Mouse (Mus musculus) CH12.LX (cell line): ENCODE results near the gene Pde6g. TPM values are rescaled to one million over a fixed set of nuclear protein-coding genes. Genes with fewer than 3 reads are reported as not detected.

Experiments
- DNase-seq: peaks from one replicate; pipeline ENCODE4 v3.0.0-alpha.2; 2013; ENCODE audit errors: extremely low read depth
- H3K27ac ChIP-seq: 2 replicates; pipeline ENCODE4 v1.5.1; 2012; ENCODE audit warnings: low read depth, mild to moderate bottlenecking, control low read depth, moderate library complexity; ENCODE audit not compliant: insufficient read depth
- H3K27me3 ChIP-seq: replicated peaks from 2 replicates; pipeline ENCODE3; 2012; ENCODE audit warnings: inconsistent platforms
- H3K36me3 ChIP-seq, 2 experiments: replicated peaks in 1 of 2; 2 replicates each; pipeline versions ENCODE3 to v1.6.1; 2012; ENCODE audit warnings: inconsistent platforms in 1 of 2, low read length in 1 of 2, mild to moderate bottlenecking in 1 of 2, mixed read lengths in 1 of 2, moderate library complexity in 1 of 2; ENCODE audit not compliant: control insufficient read depth in 1 of 2, insufficient read depth in 1 of 2
- H3K4me1 ChIP-seq, 2 experiments: 2 replicates each; pipeline ENCODE4 v1.6.1; 2012; ENCODE audit warnings: inconsistent platforms in 1 of 2, moderate library complexity in 1 of 2; ENCODE audit not compliant: insufficient read depth in 2 of 2, control insufficient read depth in 1 of 2
- H3K4me2 ChIP-seq: 2 replicates; pipeline ENCODE4 v1.6.1; 2012; ENCODE audit warnings: low read depth, mild to moderate bottlenecking, control low read depth; ENCODE audit not compliant: poor library complexity, insufficient read depth, severe bottlenecking
- H3K4me3 ChIP-seq, 3 experiments: fragments of 150-350 bp in 1 of 3; sonication (generic) in 1 of 3; replicated peaks in 1 of 3; 2 replicates each; pipeline versions ENCODE3 to v1.5.1; 2011 to 2012; ENCODE audit warnings: low read depth in 2 of 3, low read length in 2 of 3, mild to moderate bottlenecking in 2 of 3, moderate library complexity in 2 of 3, control low read depth in 1 of 3, improper control_type of control experiment in 1 of 3, inconsistent platforms in 1 of 3, mixed read lengths in 1 of 3; ENCODE audit not compliant: poor library complexity in 1 of 3
- H3K79me2 ChIP-seq: replicated peaks from 2 replicates; pipeline ENCODE4 v1.6.1; 2012; ENCODE audit warnings: mild to moderate bottlenecking, moderate library complexity; ENCODE audit not compliant: control insufficient read depth, poor library complexity, insufficient read depth, severe bottlenecking; ENCODE audit errors: extremely low read depth
- H3K9ac ChIP-seq: 2 replicates; pipeline ENCODE4 v1.6.1; 2012; ENCODE audit warnings: low read depth, mild to moderate bottlenecking, control low read depth, moderate library complexity; ENCODE audit not compliant: insufficient read depth
- H3K9me3 ChIP-seq: replicated peaks from 2 replicates; pipeline ENCODE3; 2012; ENCODE audit warnings: low read length, inconsistent platforms, mixed read lengths
- BHLHE40 ChIP-seq: IDR thresholded peaks from 2 replicates; pipeline ENCODE4 v1.6.1; 2011; ENCODE audit warnings: mild to moderate bottlenecking, low read depth, low read length, improper control_type of control experiment
- CHD2 ChIP-seq: IDR thresholded peaks from 2 replicates; pipeline ENCODE4 v1.6.1; 2011; ENCODE audit warnings: low read length, improper control_type of control experiment
- CTCF ChIP-seq, 2 experiments: IDR thresholded peaks in 1 of 2; conservative IDR thresholded peaks in 1 of 2; 2 replicates each; pipeline ENCODE4 v1.5.1; 2011 to 2012; ENCODE audit warnings: low read depth in 2 of 2, low read length in 2 of 2, improper control_type of control experiment in 1 of 2, inconsistent platforms in 1 of 2, mild to moderate bottlenecking in 1 of 2, moderate library complexity in 1 of 2
- ETS1 ChIP-seq: conservative IDR thresholded peaks from 2 replicates; pipeline ENCODE4 v1.6.1; 2012; ENCODE audit warnings: low read depth, mild to moderate bottlenecking, inconsistent platforms, low read length, improper control_type of control experiment, moderate library complexity
- IRF4 ChIP-seq: IDR thresholded peaks from 2 replicates; pipeline ENCODE4 v1.6.1; 2014; ENCODE audit warnings: low read depth, mild to moderate bottlenecking, inconsistent platforms, low read length, improper control_type of control experiment
- JUND ChIP-seq: conservative IDR thresholded peaks from 2 replicates; pipeline ENCODE4 v1.6.1; 2011; ENCODE audit warnings: low read depth, low read length, improper control_type of control experiment
- KAT2A ChIP-seq: IDR thresholded peaks from 2 replicates; pipeline ENCODE4 v1.6.1; 2012; ENCODE audit warnings: low read length, improper control_type of control experiment, inconsistent platforms; ENCODE audit not compliant: insufficient replicate concordance
- NELFE ChIP-seq: IDR thresholded peaks from 2 replicates; pipeline ENCODE4 v1.6.1; 2011; ENCODE audit warnings: low read depth, low read length, improper control_type of control experiment
- NRF1 ChIP-seq: IDR thresholded peaks from 2 replicates; pipeline ENCODE4 v1.6.1; 2014; ENCODE audit warnings: low read depth, mild to moderate bottlenecking, inconsistent platforms, low read length, improper control_type of control experiment, moderate library complexity
- PAX5 ChIP-seq: IDR thresholded peaks from 2 replicates; pipeline ENCODE4 v1.6.1; 2012; ENCODE audit warnings: low read length, inconsistent platforms, mixed read lengths
- POLR2A ChIP-seq: IDR thresholded peaks from 2 replicates; pipeline ENCODE4 v1.6.1; 2011; ENCODE audit warnings: low read depth, mild to moderate bottlenecking, improper control_type of control experiment, low read length
- POLR2AphosphoS2 ChIP-seq: IDR thresholded peaks from 2 replicates; pipeline ENCODE4 v1.6.1; 2011; ENCODE audit warnings: low read depth, low read length, improper control_type of control experiment
- TBP ChIP-seq: conservative IDR thresholded peaks from 2 replicates; pipeline ENCODE4 v1.6.1; 2011; ENCODE audit warnings: low read depth, low read length, improper control_type of control experiment
- UBTF ChIP-seq: IDR thresholded peaks from 2 replicates; pipeline ENCODE4 v1.6.1; 2012; ENCODE audit warnings: low read depth, mild to moderate bottlenecking, inconsistent platforms, low read length, improper control_type of control experiment, moderate library complexity
- USF2 ChIP-seq: conservative IDR thresholded peaks from 2 replicates; pipeline ENCODE4 v1.6.1; 2011; ENCODE audit warnings: low read depth, low read length, improper control_type of control experiment
- ZMIZ1 ChIP-seq: IDR thresholded peaks from 2 replicates; pipeline ENCODE4 v1.6.1; 2012; ENCODE audit warnings: low read depth, mild to moderate bottlenecking, inconsistent platforms, low read length, improper control_type of control experiment
- dilution Hi-C: fragments of 300-500 bp; cut with MboI; formaldehyde crosslinking; loops from 2 replicates; pipeline ENCODE4 v1.14.3; 2020; ENCODE audit warnings: low sequenced_read_pairs; ENCODE audit not compliant: extremely low pct_unique_long_range_greater_than_20kb, extremely low pct_ligation_motif_present
- in situ Hi-C: fragments of 300-500 bp; cut with MboI; formaldehyde crosslinking; loops from 3 replicates; pipeline ENCODE4 v1.14.3; 2019; ENCODE audit warnings: low sequenced_read_pairs, low pct_ligation_motif_present, low pct_unique_long_range_greater_than_20kb, mixed read lengths
- polyA plus RNA-seq: library from polyadenylated mRNA; unstranded; fragments of >175 nt; gene quantifications from 2 replicates; pipeline ENCODE4 v1.2.1, GENCODE M21; 2012; ENCODE audit warnings: low read depth; ENCODE audit not compliant: insufficient read length
- total RNA-seq, 2 experiments: library from RNA; depleted of rRNA; stranded (reverse); fragments of 300-350 nt in 1 of 2; fragments of >200 nt in 1 of 2; gene quantifications; 2 replicates each; pipeline ENCODE4 v1.2.3; 2012 to 2014

The Pde6g gene
- total and polyA plus RNA-seq, 3 experiments: 0.34 TPM; not detected in 1

GRCm38 (mm10) chr11:120465521-120465920, 12.2 kb upstream of the Pde6g start:
- no peak for DNase-seq
- H3K27ac ChIP-seq: no peak overlapping the region
- in situ Hi-C loops (no loop called here), dilution Hi-C loops (no loop called here)
- TF ChIP-seq IRF4: no peak
- no peak for TF ChIP-seq TBP
- TF ChIP-seq ETS1: no peak
- no peak for TF ChIP-seq USF2
- H3K36me3 ChIP-seq: peaks cover 50 to 76% of the 10 kb centered on the region in 2 experiments
- no peaks in the 10 kb centered on the region for H3K9me3 ChIP-seq
- H3K9ac ChIP-seq: no peak overlapping the region
- H3K79me2 ChIP-seq: peaks cover 28% of the 10 kb centered on the region
- peaks cover 5 to 34% of the 10 kb centered on the region in 2 experiments; a peak in 3 of 4 replicates for H3K4me1 ChIP-seq
- no peak overlapping the region for H3K4me2 ChIP-seq
- no peak overlapping the region for H3K4me3 ChIP-seq
- H3K27me3 ChIP-seq: no peaks in the 10 kb centered on the region

DNA sequence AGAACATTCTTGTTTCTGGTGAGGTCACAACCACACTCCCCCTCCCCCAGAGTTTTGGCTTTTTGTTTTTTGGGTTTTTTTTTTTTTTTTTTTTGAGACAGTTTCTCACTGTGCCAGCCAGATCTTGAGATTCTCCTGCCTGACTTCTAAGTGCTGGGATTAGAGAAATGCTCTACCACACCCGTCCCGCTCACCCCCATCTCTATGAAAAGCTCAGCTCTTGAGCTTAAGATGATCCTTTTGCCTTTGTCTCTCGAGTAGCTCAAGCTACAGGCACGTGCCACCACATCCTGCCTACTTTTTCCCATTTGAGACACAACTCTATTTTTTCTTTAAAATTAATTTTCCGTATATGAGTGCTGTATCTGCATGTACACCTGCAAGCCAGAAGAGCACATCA, 11.1 kb upstream of the Pde6g start:
- in situ Hi-C loops: no loop called here
- Histone ChIP-seq H3K79me2 (peaks cover 37% of the 10 kb centered on the region), H3K4me3 (no peak overlapping the region), H3K4me1 (peaks cover 9 to 40% of the 10 kb centered on the region in 2 experiments; a peak in 3 of 4 replicates), H3K4me2 (no peak overlapping the region), H3K36me3 (peaks cover 49 to 74% of the 10 kb centered on the region in 2 experiments), H3K27ac (no peak overlapping the region), H3K27me3 (no peaks in the 10 kb centered on the region), H3K9me3 (no peaks in the 10 kb centered on the region), H3K9ac (no peak overlapping the region)
- dilution Hi-C loops: no loop called here
- TF ChIP-seq NELFE (no peak), PAX5 (no peak), CHD2 (peak; percentile 47; the same call in 1 of the 2 replicates), CTCF (conservative IDR thresholded peaks at IDR 0.05 in 1 of 2, IDR thresholded peaks at IDR 0.05 in 1 of 2; ENCODE audit: low read depth in 2 of 2, low read length in 2 of 2) (no peak), KAT2A (no peak), ZMIZ1 (peak; percentile 82), JUND (no peak), POLR2AphosphoS2 (peak; percentile 85), POLR2A (no peak), BHLHE40 (no peak), NRF1 (no peak), UBTF (no peak)
- no peak for DNase-seq

DNA sequence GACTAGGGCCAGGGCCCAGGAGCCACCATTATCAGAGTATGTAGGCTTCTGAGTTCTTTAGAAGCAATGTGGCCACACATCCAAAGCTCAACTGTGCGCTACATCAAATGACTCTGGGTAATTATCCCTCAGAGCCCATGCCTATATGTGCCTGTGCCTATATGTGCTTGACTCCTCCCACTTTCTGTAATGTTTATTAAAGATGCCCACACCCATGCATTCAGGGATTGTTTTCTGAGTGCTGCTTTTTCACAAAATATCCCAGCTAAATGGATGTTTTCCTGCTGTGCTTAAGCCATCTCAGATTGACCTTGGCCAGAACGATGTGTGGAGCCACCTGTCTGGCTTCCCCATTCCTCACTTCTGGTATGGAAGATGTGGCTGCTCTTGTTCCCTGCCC, 10.2 kb upstream of the Pde6g start:
- peak; percentile 45 for TF ChIP-seq POLR2A
- TF ChIP-seq CHD2: no peak
- TF ChIP-seq NELFE: no peak
- peaks cover 7 to 36% of the 10 kb centered on the region in 2 experiments; a peak in 3 of 4 replicates for H3K4me1 ChIP-seq
- in situ Hi-C loops: no loop called here
- no peaks in the 10 kb centered on the region for H3K9me3 ChIP-seq
- dilution Hi-C loops: no loop called here
- H3K27ac ChIP-seq: no peak overlapping the region
- H3K9ac ChIP-seq: no peak overlapping the region
- DNase-seq: no peak
- H3K79me2 ChIP-seq: peaks cover 41% of the 10 kb centered on the region
- no peaks in the 10 kb centered on the region for H3K27me3 ChIP-seq
- H3K4me2 ChIP-seq: no peak overlapping the region
- H3K36me3 ChIP-seq: peaks cover 47 to 69% of the 10 kb centered on the region in 2 experiments
- no peak overlapping the region for H3K4me3 ChIP-seq
